Mouse (Mus musculus) layer of hippocampus, adult 2 months (tissue): ENCODE data around the gene Eml2. TPM values are rescaled to one million over a fixed set of nuclear protein-coding genes. Genes with fewer than 3 reads are reported as not detected.

ENCODE experiments used
- DNase-seq, 2 experiments: peaks; one replicate each; pipeline ENCODE4 v3.0.0; 2022; ENCODE audit warnings: low spot score in 2 of 2
- H3K27ac ChIP-seq: fragments of 200-600 bp; 2 replicates; pipeline ENCODE4 v1.8.1; 2022
- H3K4me3 ChIP-seq: fragments of 200-600 bp; 2 replicates; pipeline ENCODE4 v1.8.1; 2022; ENCODE audit warnings: mild to moderate bottlenecking
- CTCF ChIP-seq: fragments of 200-600 bp; conservative IDR thresholded peaks from 2 replicates; pipeline ENCODE4 v1.8.1; 2022; ENCODE audit warnings: antibody characterized with exemption, mild to moderate bottlenecking, moderate library complexity
- microRNA-seq, 2 experiments: library from miRNA; unstranded; fragments of <30 nt; microRNA quantifications; one replicate each; pipeline ENCODE4 v1.2.0; 2021
- total RNA-seq, 2 experiments: library from RNA; stranded (reverse); gene quantifications; 2 replicates each; pipeline ENCODE4 v1.2.3; 2021

The Eml2 gene
- total RNA-seq, 2 experiments from 2014 or later: 159 to 162 TPM

GRCm38 (mm10) chr7:19247511-19247910 lies 71.3 kb downstream of the Eml2 start:
- DNase-seq: no peak

DNA sequence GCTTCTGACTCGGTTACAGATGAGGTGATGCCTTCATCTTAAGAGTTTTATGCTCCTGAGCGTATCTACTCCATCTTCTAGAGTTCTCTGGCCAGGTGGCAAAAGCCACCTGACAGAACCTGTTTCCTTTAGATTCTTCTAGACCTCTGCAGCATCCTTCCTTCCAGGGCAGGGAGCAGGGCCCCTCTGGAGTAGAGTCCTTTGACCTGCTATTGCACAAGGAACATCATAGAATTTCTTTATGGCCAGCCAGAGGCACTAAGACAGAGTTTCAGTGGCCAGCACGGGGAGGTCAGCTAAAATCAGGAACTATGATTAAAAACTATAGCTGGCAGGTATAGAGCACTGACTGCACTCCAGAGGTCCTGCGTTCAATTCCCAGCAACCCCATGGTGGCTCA lies 75.9 kb downstream of the Eml2 start:
- H3K27ac ChIP-seq: no peak overlapping the region
- TF ChIP-seq CTCF: no peak
- H3K4me3 ChIP-seq: no peak overlapping the region
- DNase-seq: no peak

More at GRCm38 (mm10) chr7:19247511-19247910, 71.3 kb downstream of the Eml2 start:
- no peak for TF ChIP-seq CTCF
- H3K27ac ChIP-seq: no peak overlapping the region
- no peak overlapping the region for H3K4me3 ChIP-seq

- Histone ChIP-seq H3K4me3 (no peak overlapping the region), H3K27ac (no peak overlapping the region)
- TF ChIP-seq CTCF: no peak
- no peak for DNase-seq
Measured at GRCm38 (mm10) chr7:19253437-19253836, 77.2 kb downstream of the Eml2 start.

GRCm38 (mm10) chr7:19255395-19255794 lies 79.2 kb downstream of the Eml2 start:
- H3K4me3 ChIP-seq: no peak overlapping the region
- no peak for DNase-seq
- no peak for TF ChIP-seq CTCF
- no peak overlapping the region for H3K27ac ChIP-seq

Small RNAs within 50 kb of the gene (microRNA-seq; reads per million reads assigned to microRNA genes)
- gene Mir330: 9,961 to 10,803 reads per million in 2 experiments

Other genes starting within 250 kb of the Eml2 start
- under 1 TPM; 0.54 to 0.66 TPM for gene Nanos2, start 189.0 kb upstream of the Eml2 start, total RNA-seq
- 10 to 100 TPM; 44.0 to 46.4 TPM for gene Mypop, start 185.2 kb upstream of the Eml2 start, total RNA-seq
- 10 to 100 TPM; 52.7 to 56.3 TPM for gene Irf2bp1, start 172.4 kb upstream of the Eml2 start, total RNA-seq
- gene Foxa3, start 152.9 kb upstream of the Eml2 start, total RNA-seq: not detected
- 100 to 1,000 TPM; 112 to 114 TPM for gene Sympk, start 152.0 kb upstream of the Eml2 start, total RNA-seq
- gene Rsph6a, start 121.7 kb upstream of the Eml2 start, total RNA-seq: under 1 TPM in 1 of 2 experiments, not detected in 1; 0.20 TPM
- gene Dmwd, start 100.2 kb upstream of the Eml2 start, total RNA-seq: 100 to 1,000 TPM; 154 TPM
- 10 to 100 TPM; 38.8 to 56.8 TPM for gene Dmpk, start 92.6 kb upstream of the Eml2 start, total RNA-seq
- gene Six5, start 81.8 kb upstream of the Eml2 start, total RNA-seq: 1 to 10 TPM; 2.4 to 2.8 TPM
- under 1 TPM; 0.33 to 0.71 TPM for gene Gm4969, start 58.1 kb upstream of the Eml2 start, total RNA-seq
- 10 to 100 TPM; 12.5 to 13.1 TPM for gene Fbxo46, start 56.6 kb upstream of the Eml2 start, total RNA-seq
- gene Qpctl, start 27.1 kb upstream of the Eml2 start, total RNA-seq: 10 to 100 TPM; 17.6 to 18.4 TPM
- 10 to 100 TPM; 76.0 to 80.5 TPM for gene Snrpd2, start 26.7 kb upstream of the Eml2 start, total RNA-seq
- gene Gipr, start 10.3 kb upstream of the Eml2 start, total RNA-seq: 1 to 10 TPM in 1 of 2 experiments, under 1 TPM in 1; 0.87 to 1.2 TPM
- gene Gpr4, start 36.1 kb downstream of the Eml2 start, total RNA-seq: 1 to 10 TPM; 1.6 to 2.5 TPM
- 10 to 100 TPM; 37.4 to 38.7 TPM for gene Opa3, start 51.9 kb downstream of the Eml2 start, total RNA-seq
- 10 to 100 TPM; 15.7 to 17.1 TPM for gene Vasp, start 95.4 kb downstream of the Eml2 start, total RNA-seq
- not detected for gene Ppm1n, start 103.6 kb downstream of the Eml2 start, total RNA-seq
- 10 to 100 TPM; 90.3 to 92.7 TPM for gene Rtn2, start 106.2 kb downstream of the Eml2 start, total RNA-seq
- gene Fosb, start 133.6 kb downstream of the Eml2 start, total RNA-seq: 10 to 100 TPM; 12.8 to 14.1 TPM
- 10 to 100 TPM; 51.7 to 51.9 TPM for gene Ercc1, start 168.4 kb downstream of the Eml2 start, total RNA-seq
- gene Cd3eap, start 183.1 kb downstream of the Eml2 start, total RNA-seq: 10 to 100 TPM; 18.1 to 19.5 TPM
- 1 to 10 TPM; 6.1 to 6.9 TPM for gene Ppp1r13l, start 183.3 kb downstream of the Eml2 start, total RNA-seq
- gene Ercc2, start 205.6 kb downstream of the Eml2 start, total RNA-seq: 10 to 100 TPM; 36.4 to 36.5 TPM
- 1 to 10 TPM; 3.2 to 3.5 TPM for gene Klc3, start 227.7 kb downstream of the Eml2 start, total RNA-seq
- not detected for gene Ckm, start 228.4 kb downstream of the Eml2 start, total RNA-seq